ENCODE assay signal across 10 mouse cellular contexts in genomic region chr14:30907814-30908265, GRCm38 (mm10). TPM values are rescaled to one million over a fixed set of nuclear protein-coding genes. Genes with fewer than 3 reads are reported as not detected.
A peak's percentile ranks its signal among the peaks of the same experiment; 100 is the strongest.
DNase-seq lines count a peak whose midpoint lies in the region.
"Had no signal": no experiment of that assay in that cellular context is flagged by ENCODE, and none has a peak within 500 bp of the region (broad histone marks: within the 10 kb centered on the region; RNA-seq: fewer than 3 reads in every experiment).

No protein-coding gene starts in this region.

- DNase-seq in spleen, postnatal 36 days (ENCODE audit: low spot score in 2 of 2), result peak; percentile 52 to 57
- no peak for DNase-seq in spleen, adult 12 weeks (ENCODE audit: low spot score)
- peak; percentile 13 for DNase-seq in induced T-regulatory cell, adult 2 months (ENCODE audit: low read depth)
- peak; percentile 68 for DNase-seq in lung, postnatal 14 days
- DNase-seq in left cerebral cortex, adult 11 months (ENCODE audit: low spot score), result no peak
- no peak for DNase-seq in heart, postnatal 36 days
- DNase-seq in cerebellum, adult 18-20 months, result no peak
- DNase-seq in urinary bladder, postnatal 14 days (ENCODE audit: low spot score), result no peak
- DNase-seq: left cerebral cortex, postnatal 4 days; retina, postnatal 1 day had no signal

- intact Hi-C loops in heart, postnatal 36 days (cut with DNase I), result no loop called here

RNA-seq across cellular contexts. Expression of gene Itih3, which starts 15.7 kb away (rescaled TPM):
- total RNA-seq in heart, postnatal 36 days (2021), result 1 to 10 TPM in 1 of 2 experiments, under 1 TPM in 1; 0.73 to 1.2 TPM

RNA-seq across cellular contexts. Expression of gene Itih4, which starts 21.6 kb away (rescaled TPM):
- total RNA-seq in heart, postnatal 36 days (2021), result 1 to 10 TPM; 5.5 to 7.4 TPM
- total RNA-seq: left cerebral cortex, postnatal 4 days had no signal

RNA-seq across cellular contexts. Expression of gene Mustn1, which starts 28.8 kb away (rescaled TPM):
- total RNA-seq in heart, postnatal 36 days (2021), result 10 to 100 TPM; 12.7 to 16.5 TPM

RNA-seq across cellular contexts. Expression of gene Itih1, which starts 35.2 kb away (rescaled TPM):
- total RNA-seq in heart, postnatal 36 days (2021), result not detected
- total RNA-seq: left cerebral cortex, postnatal 4 days had no signal

RNA-seq across cellular contexts. Expression of gene Nek4, which starts 43.3 kb away (rescaled TPM):
- 1 to 10 TPM; 4.6 TPM for total RNA-seq in heart, postnatal 36 days (2021)

Comparison
In these comparisons a context has a peak if more than half of its experiments do, and no peak if none do; other contexts are left out.
1. DNase-seq: peak in spleen, postnatal 36 days (2 of 2), induced T-regulatory cell, adult 2 months (single experiment) and lung, postnatal 14 days (single experiment); none in spleen, adult 12 weeks (single experiment), left cerebral cortex, adult 11 months (single experiment), heart, postnatal 36 days (0 of 2), cerebellum, adult 18-20 months (0 of 2) and urinary bladder, postnatal 14 days (single experiment).